Mouse (Mus musculus): ENCODE data around the gene Rgcc. TPM values are rescaled to one million over a fixed set of nuclear protein-coding genes. Genes with fewer than 3 reads are reported as not detected.

Rgcc gene
- polyA plus RNA-seq, 1 experiment: 25.8 TPM

- WGBS: 34% methylated on average over 5 of the region's 5 CpGs
- DNase-seq (ENCODE audit: low read depth, low spot score): no peak
Measured at GRCm38 (mm10) chr14:79251727-79252285, 49.6 kb downstream of the Rgcc start.

- no peak for DNase-seq (ENCODE audit: low read depth, low spot score)
- WGBS: 62% methylated on average over 3 of the region's 3 CpGs
Measured at GRCm38 (mm10) chr14:79244571-79244970, 56.9 kb downstream of the Rgcc start.

- DNase-seq (ENCODE audit: low read depth, low spot score): no peak
- WGBS: 85% methylated on average over 12 of the region's 12 CpGs
Measured at GRCm38 (mm10) chr14:79243038-79243883, 58.2 kb downstream of the Rgcc start.

- DNase-seq (ENCODE audit: low read depth, low spot score): no peak
Measured at GRCm38 (mm10) chr14:79242386-79242720, 59.1 kb downstream of the Rgcc start.

- DNase-seq (ENCODE audit: low read depth, low spot score): no peak
- WGBS: 64% methylated on average over 6 of the region's 6 CpGs
Measured at GRCm38 (mm10) chr14:79241656-79242385, 59.6 kb downstream of the Rgcc start.

- DNase-seq (ENCODE audit: low read depth, low spot score): no peak
- 78% methylated on average over 4 of the region's 4 CpGs for WGBS
Measured at GRCm38 (mm10) chr14:79241057-79241570, 60.3 kb downstream of the Rgcc start.

- no peak for DNase-seq (ENCODE audit: low read depth, low spot score)
- WGBS: 95% methylated on average over 12 of the region's 12 CpGs
Measured at GRCm38 (mm10) chr14:79239402-79239801, 62.0 kb downstream of the Rgcc start.

Other genes starting within 250 kb of the Rgcc start
- not detected in 2 replicates for gene Zfp957, start 54.3 kb downstream of the Rgcc start, polyA plus RNA-seq (2012; rRNA removed)
- gene Naa16, start 89.1 kb upstream of the Rgcc start, polyA plus RNA-seq (2012; rRNA removed): 1.7 and 2.5 TPM in 2 replicates
- gene Mtrf1, start 96.1 kb upstream of the Rgcc start, polyA plus RNA-seq (2012; rRNA removed): 1.6 and 1.7 TPM in 2 replicates
- gene Kbtbd7, start 124.9 kb upstream of the Rgcc start, polyA plus RNA-seq (2012; rRNA removed): 1.4 and 2.5 TPM in 2 replicates
- gene Kbtbd6, start 150.2 kb upstream of the Rgcc start, polyA plus RNA-seq (2012; rRNA removed): 0.63 and 0.97 TPM in 2 replicates
- 12.0 and 24.2 TPM in 2 replicates for gene Elf1, start 179.5 kb upstream of the Rgcc start, polyA plus RNA-seq (2012; rRNA removed)
- 2.4 and 3.5 TPM in 2 replicates for gene Wbp4, start 179.9 kb upstream of the Rgcc start, polyA plus RNA-seq (2012; rRNA removed)

All from large intestine, adult 2 months (tissue).